Mouse (Mus musculus) midbrain, embryonic 11.5 days (tissue): ENCODE results near the gene Cwf19l2. TPM values are rescaled to one million over a fixed set of nuclear protein-coding genes. Genes with fewer than 3 reads are reported as not detected.

Experiments used
- polyA plus RNA-seq: library from polyadenylated mRNA; unstranded; fragments of >200 nt; fragmentation: Nextera tagmentation; extraction: Ambion mirVana; gene quantifications from 2 replicates; pipeline ENCODE4 v1.2.1, GENCODE M21; 2014

Gene Cwf19l2
- polyA plus RNA-seq, 1 experiment from 2014 or later = 13.9 TPM

Other genes with a start within 250 kb of the Cwf19l2 start
- 36.7 and 38.8 TPM in 2 replicates for gene Alkbh8, start 68.5 kb upstream of the Cwf19l2 start, polyA plus RNA-seq
- gene Gucy1a2, start 129.2 kb downstream of the Cwf19l2 start, polyA plus RNA-seq = 3.8 and 3.9 TPM in 2 replicates